Mouse (Mus musculus): ENCODE data around the gene Pax8.

Gene Pax8

DNA sequence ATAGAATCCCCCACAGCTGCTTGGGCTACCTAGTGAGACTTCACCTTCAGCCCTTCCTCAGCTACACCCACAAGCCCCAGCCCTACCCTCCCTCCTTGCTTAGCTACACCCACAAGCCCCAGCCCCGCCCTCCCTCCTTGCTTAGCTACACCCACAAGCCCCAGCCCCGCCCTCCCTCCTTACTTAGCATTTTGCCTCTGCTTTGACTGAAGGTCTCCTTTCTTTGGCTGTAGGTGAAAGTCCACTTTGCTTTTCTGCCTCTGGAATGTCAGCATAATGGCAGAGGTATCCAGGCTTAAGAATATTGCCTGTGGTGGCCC lies 14.6 kb downstream of the Pax8 start:
- no peak for DNase-seq

DNA sequence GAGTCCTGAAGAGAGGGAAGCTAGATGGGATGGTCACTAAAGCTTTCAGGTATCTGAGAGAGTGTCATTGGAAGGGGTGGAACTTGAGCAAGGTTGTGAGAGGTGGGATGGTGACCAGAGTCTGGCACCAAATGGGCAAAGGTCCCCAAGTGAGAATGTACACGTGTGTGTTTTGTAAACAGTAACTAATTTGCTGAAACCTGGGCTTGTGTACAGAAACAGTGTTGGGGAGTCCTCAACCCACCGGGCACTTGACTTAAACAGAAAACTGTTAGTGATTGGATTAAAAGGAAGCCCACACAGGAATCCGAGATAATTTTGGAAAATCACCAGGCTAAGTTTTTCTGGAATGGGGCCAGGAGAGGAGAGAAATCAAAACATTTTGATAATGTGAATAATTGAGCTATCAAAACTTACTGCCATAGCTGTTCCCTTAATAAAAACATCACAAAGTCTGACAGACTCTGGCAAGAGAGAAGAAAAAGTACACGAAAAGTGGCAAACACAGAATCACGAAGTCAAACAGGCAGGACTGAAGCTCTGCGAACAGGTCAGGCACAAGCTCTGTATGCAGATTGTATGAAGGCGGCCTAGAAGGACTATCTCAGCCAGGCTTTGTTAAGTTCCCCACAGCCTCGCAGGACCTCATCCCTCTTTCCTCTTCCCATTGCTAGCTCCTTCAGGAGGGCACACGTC lies 15.1 kb downstream of the Pax8 start:
- no peak for DNase-seq

DNA sequence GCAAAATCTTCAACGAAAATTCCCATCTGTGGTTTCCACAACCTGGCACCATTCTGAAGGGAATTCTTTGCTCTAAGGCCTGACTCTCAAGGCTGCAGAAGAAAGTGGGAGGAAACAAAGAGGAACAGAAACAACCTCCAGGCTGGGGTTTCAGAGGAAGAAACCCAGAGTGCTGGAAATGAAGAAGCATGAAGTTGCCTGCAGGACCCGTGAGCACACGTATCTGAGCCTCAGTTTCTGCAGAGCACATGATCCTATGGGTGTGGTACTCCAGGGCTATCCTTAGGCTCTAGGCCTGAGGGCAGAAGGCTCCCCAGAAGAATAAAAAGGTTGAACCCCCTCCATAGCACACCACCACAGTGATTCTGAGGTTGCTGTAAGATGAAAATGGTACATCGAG lies 18.6 kb downstream of the Pax8 start:
- DNase-seq, result no peak

DNA sequence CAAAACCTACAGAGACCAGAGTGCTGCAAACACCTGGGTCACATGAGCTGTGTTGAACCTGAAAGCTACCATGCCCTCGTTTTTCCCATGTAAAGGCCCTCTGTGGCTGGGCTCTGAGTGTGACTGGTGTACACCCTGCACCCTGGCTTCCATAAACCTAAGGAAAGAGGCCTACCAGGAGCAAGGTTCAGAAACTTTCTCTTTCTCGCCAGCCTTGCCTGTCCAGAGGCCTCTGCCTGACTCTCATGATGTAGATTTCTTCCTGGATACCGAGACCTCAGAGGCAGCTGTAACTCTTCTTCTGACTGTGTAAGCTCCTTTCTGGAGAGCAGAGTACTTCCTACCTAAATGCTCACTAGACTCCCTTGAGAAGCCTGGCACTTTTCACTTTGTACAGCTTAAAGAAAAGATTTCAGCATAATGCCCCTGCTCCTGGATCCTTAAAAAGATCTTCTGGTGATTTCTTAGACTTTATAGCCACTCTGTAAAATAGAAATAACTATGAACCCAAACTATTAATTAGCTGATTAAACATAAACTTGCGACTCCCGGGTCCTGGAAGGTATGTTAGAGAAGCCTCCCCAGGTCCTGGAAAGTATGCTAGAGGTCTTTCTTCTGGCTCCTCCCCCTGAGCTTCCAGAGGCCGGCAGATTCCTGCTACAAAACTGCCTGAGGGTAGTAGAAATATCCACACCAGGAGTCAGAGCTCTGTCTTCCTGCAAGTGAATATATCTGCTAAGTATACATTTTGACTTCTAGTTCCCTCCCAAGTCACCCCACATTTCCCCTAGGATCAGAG lies 20.1 kb downstream of the Pax8 start:
- DNase-seq, result no peak

DNA sequence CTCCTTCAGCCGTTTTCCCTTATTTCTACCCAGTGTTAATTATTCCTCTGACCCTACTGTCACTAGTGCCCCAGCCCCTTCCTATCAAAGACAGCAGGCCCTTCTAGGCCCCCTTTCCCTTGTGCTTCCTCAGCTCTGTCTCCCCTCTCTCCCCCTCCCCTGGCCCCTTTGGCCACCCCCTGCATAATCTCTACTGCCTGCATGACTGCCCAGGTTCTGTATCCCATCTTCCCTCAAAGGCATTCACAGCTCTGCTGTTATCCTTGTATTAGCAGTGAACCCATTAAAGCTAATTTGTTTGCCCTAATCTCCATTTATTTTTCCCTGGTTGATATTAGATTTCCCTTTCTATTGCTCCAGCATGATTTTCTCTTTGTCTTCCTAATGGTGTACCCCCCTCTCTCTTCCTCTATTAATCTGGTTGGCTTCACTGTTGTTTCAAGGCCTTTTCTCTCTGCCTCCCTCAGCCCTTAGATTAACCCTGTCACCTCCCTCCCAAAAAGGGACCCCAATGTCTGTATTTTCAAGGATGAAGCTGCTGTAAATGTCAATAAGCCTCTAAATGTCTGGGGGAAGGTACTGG lies 20.9 kb downstream of the Pax8 start:
- no peak for DNase-seq

DNA sequence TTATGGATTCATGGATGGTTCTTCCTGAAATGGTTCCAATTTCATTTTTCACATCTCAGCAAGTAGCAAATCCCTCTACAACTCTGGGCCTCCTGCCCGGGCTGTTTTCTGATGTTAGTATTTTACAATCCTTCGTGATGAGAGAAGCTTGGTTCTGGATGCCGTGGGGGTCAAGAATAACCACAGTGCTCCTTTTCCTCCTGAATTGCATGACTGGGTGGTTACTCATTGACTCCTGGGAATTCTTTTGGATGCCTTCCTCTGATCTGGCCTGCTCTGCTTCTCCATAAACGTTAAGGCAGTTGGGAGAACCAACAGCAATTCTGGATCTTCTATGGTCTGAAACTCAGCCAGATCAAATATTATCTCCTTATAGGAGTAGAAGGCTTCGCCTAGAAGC lies 22.2 kb downstream of the Pax8 start:
- no peak for DNase-seq

DNA sequence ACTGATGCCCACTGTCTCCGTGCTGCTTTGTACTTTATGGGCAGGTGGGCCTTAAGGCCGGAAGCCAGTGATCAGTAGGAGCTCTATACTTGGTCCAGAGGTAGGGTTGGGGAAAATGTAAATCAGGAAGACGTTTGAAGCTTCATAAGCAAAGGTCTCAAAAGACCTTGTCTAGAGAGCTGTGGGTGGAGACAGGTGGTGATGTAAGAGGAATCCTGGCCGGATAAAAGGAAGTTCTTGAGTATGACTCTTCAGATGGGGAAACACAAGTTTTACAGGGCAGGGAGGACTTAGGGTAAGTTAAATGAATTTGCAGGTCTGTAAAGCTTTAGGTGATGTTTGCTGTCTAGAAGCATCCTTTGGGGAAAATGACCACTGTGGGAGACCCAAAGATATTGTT lies 26.3 kb downstream of the Pax8 start:
- no peak for DNase-seq

DNA sequence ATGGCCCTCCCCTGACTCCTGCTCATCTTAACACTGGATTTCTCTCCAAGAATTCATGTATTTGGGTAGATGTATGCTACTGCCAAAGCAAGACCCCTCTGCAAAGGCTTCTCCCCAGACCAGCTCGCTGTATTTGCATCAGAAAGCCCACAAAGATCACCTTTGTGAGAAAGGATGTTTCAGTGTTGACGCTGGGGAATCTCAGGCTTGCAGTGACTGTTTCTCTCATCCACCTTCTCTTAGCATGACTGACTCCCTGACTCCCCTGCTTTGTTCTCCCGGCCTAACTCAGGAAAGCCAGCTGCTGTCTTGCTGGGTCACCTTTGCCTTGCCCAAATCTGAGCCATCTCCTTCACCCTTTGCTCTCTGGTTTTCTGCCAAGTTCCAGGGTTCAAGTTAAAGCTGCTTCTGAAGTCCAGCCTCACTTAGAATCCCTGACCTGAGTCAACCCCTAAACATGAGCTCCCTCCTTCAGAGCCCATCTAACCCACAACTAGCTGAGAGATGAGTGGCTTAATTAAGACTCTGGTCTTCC lies 32.1 kb downstream of the Pax8 start:
- DNase-seq, result no peak

DNA sequence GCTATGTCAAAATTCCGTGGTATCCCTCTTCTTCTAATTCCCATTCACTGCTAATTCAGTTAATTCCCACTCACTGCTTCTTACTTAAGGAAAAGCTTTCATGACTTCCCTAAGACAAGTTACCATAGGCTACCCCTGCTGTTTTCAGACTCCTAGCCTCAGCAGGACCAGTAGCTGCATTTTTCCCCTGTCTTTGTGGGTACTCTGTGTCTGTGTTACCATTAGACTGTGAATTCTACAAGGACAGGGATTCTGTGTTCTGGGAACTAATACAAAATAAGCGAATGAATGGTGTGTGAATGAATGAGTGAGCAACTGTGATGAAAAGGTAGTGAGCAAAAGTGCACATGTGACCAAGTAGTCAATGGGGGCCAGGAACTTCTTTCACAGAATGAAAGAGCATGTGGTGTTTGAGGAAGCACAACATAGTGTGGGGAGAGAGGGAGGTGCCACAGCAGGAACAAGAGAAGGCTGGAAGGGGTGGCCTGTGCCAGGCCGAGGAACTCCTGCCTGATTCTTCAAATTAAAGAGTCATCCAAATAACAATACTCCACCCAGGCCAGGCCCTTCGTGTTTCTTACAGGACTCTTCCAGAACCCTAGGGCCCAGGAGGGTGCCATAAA lies 33.0 kb downstream of the Pax8 start:
- DNase-seq, result no peak

DNA sequence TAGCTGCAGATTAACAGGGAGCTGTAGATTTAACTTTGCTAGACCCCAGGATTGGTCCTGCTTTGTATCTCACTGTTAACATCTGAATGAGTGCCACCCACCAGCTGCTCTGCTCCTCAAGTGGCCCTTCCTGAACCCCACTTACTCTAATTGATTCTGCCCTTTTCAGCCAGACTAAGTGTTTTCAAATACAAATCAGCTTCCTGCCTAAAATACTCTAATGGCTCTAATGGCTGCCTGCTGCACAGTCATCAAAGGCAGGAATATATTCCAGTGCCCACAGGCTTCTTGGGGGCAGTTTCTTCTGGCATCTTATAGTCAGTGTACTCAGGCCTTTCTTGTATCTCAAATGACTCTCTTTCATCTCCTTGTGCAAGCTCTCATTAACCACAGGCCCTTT lies 33.5 kb downstream of the Pax8 start:
- DNase-seq, result no peak

DNA sequence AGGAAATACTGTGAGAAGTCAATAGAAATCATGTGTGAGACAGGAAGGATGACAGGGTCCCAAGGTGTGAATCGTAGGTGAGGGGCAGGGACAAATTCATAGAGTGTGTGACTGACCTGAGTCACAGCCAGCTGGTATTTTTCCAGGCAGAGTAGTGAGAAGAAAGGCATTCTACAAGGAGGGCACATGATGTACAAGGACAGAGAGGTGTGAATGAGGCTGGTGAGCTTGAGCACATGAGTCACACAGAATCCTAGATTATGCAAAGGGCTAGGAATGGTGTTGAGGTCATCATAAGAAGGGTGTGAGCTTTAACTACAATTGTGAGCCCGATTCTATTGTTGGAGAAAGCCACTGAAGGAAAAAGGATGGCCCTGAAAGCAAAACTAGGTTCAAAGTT lies 35.3 kb downstream of the Pax8 start:
- no peak for DNase-seq

DNA sequence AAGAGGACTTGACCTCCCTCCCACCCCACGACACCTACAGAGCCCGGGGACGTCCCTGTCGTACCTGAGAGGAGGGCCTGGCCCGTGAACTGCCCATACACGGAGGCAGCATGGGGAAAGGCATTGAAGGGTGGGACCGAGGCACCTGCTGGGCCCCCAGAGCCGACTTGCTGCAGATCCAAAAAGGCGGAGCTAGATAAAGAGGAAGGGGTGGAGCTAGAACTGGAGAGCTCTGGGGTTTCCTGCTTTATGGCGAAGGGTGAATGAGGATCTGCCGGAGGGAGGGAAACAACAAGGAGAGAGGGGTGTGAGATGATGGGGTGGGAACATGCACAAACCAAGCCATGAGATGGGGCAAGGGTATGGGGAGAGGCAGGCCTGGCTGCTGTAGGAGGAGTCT lies 39.7 kb downstream of the Pax8 start:
- no peak for DNase-seq

DNA sequence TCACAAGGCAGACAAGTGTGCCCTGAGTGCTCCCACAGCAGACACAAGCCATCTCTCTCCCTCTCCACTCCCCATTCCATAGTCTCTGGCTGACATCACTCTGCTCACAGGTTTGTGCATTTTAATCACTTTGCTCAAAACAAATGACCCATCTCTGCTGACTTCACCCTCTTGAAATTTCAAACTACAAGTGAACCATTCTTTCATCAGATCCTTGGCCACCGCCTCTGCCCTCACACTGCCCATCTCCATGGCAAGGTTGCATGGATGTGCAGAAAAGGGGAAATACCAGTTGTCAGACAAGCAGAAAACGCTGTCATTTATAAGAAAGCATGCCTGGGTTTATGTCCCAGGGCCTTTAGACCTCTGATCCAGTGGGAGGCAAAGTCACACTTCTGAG lies 40.7 kb downstream of the Pax8 start:
- no peak for DNase-seq

DNA sequence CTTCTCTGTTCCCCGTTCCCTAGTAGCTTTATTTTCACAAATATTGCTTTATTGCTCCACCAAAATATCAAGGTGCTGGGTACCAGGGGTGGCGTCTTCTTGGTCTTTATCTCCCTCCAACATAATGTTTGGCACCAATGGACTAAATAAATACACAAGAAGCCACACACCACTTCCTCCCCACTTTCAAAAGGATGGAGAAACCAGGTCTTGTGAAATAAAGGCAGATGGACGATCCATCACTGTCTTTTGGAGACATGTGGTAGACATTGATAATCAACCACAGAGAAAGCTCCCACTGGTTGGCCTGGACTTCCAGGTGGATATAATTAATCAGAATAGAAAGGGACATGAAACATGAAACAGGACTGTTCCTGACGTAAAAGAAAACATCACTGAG lies 45.6 kb downstream of the Pax8 start:
- DNase-seq, result no peak

DNA sequence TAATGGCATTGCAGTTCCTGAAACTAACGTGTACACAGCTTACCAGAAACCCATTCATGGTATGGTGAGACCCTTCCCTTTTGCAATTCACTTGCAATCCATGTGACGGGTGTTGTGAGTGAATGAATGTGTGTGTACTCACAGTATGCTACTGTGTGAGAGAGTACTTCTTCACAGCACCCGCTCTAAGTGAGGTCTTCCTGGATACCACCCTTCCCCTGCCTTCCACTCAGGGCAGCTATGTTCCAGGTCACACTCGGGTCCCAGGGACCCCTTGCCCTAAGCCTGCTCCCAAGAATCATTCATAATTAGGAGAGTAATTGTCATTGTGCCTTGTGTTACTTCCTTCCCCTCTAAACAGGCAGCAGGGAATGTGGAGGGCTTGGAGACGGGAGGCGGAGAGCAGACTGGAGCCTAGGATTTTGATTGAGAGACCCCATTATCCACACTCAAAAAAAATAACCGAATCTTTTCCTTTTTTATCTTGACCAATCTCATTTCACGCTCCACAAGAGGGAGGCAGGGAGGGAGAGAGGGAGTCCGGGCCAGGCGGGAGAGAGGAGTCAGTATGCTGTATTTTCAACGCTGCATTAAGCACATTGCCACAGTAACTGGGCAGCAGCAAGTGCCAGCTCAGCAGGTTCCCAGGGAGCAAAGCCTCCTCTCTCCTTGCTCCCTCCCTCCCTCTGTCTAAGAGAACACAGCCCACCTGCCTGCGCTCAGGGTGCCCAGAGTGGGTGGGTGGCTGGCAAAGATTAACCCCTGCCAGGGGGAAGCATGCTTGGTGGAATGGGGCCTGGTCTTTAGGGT lies 47.3 kb downstream of the Pax8 start:
- DNase-seq, result no peak

DNA sequence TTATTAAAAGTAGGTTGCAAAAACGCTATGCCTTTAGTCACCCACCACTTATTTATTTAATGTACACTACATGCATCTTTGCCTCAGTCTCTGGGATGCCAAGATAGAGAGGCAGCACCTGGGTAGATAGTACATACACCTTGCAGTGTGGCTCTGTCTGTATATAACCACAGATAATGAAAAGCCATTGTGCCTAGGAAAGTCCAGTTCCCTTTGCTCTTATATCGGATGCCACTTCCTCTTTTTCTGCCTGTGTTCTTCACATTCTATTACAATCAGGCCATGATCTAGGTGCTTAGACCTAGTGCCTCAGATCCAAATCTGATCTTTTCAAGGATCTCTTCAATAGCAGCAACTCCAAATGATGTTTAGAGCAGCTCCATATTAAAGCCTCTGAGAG lies 49.8 kb downstream of the Pax8 start:
- DNase-seq, result no peak

DNA sequence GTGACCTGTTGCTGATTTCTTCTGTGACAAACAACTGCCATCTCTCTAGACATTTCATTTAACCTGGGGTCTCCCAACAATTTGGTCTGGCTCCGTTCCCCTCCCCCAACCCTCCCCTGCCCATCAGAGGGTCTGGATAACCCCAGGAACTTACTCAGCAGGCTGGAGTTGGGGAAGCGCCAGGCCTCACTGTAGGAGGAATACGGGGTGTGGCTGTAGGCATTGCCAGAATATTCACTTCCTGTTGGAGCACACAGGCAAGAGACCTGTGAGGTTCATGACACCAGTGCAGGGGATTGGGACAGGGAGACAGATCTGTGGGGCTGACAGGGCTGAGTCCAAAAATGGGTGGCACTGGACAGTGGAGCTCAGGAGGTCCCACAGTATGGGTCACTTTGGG lies 52.6 kb downstream of the Pax8 start:
- no peak for DNase-seq

DNA sequence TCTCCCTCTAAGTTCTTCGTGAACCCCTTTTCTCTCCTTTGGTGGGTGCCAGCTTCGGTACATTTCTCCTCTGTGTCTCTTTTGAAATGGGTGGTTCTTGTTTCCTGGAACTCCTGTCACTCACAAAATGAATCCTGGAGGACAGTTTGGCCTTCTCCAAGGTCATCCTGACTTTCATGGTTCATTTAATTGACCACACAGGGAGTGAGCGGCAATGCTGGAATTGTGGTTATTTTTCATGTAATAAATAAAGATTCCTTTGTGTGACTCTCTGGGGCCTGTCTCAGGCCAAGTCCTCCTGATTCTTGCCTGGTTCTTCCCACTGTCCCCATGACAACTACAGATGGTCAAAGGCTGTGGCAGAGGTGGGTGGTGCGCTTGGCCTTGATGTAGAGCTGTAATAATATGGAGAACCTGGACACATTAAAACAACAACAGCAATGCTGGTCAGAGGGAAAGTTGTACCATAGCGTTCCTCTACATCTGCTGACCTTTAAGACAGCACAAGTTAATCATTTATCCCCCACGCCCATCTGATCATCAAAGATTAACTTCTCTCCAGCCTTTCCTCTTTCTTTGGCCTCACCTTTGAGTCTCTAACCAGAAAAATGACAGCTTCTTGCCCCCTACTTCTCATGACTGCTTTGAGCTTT lies 54.1 kb downstream of the Pax8 start:
- DNase-seq, result no peak

DNA sequence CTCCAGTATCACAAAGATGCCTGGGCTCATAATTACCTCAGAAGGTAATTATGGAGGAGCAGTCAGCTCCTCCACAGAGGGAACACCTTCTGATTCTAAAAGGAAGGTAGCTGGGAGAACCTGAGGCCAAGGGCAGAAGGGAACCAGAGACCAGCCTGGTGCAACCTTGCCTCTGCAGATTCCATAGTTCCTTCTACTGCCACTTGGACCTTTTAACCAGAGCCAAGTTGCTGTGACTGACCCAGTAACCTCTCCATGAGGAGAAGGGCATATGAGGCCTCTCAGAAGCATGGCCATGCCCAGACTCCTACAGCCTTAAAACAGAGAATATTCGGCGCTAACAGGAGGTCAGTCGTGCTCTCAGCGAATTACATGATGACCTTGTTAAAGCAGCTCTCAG lies 57.8 kb downstream of the Pax8 start:
- no peak for DNase-seq

DNA sequence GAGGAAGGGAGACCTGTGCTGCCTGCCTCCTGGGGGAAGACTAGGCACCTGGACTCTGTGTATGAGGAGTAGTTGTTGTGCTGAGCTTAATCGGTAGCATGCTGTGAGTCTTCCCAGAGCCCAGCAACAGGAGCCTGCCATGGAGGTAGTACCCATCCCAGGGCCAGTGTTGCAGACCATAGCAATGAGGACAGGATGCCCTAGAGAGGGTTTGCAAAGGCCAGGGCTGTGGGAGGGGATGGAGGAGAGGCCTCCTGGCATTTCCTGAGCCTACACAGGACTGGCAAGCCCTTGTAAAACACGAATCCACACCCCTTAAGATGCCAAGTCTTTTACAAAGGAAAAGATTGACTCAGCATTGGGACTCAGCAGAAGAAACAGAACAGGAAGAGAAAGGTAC lies 58.3 kb downstream of the Pax8 start:
- no peak for DNase-seq

DNA sequence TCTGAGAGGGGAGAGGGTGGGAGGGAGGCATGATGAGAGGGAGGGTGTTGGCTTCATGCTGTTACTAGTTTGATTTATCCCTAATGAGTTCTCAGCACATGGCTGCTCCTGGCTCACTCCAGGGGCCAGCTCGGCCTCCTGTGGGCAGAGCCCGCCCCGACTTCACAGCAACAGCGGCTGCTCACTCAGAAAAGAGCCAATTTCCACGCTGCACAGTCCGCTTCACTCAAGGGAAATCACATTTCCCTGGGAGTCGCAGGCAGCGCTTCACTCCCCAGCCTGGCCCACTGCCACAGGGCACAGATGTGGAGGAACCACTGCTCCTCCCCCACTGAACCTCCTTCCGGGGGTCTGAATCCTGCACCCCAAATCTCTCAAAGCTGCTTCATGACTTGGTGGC lies 58.7 kb downstream of the Pax8 start:
- no peak for DNase-seq

DNA sequence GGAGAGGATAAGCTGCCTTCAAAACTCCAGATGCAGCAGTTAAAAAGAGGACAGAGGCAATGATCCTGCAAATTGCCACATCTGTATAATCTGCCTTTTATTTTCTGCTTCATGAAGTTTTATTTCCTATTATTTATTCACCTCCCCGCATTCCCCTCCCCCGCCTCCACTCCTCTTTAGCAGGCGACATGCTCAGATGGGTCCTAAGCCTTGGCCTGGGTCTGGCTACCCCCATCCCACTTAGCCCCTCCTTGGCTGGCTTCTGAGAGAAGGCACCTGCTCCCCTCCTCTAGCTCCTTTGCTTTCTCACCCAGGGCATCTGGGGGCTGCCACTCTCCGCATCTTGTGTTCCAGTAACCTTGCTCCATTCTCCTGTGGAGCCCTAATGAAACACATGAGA lies 61.7 kb downstream of the Pax8 start:
- no peak for DNase-seq

DNA sequence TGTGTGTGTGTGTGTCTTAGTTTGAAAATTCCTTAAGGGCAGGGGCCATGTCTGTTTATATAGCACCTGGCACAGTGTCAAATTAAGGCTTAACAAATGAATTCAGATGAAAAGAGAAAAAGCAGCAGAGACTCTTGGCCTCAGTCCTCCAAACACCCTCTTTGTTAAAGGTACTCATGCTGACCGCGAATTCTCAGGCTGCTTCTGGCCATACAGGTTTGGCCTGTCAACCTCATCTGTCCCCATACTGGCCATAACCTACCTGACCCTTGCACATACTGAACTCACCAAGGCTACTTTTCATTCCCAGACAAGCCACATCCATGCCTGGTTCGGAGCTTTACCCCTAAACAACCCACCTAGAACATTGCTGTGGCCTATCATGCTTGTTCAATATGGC lies 62.2 kb downstream of the Pax8 start:
- DNase-seq, result no peak
